17 mouse cellular contexts compared by ENCODE assay signal in the genomic region with DNA sequence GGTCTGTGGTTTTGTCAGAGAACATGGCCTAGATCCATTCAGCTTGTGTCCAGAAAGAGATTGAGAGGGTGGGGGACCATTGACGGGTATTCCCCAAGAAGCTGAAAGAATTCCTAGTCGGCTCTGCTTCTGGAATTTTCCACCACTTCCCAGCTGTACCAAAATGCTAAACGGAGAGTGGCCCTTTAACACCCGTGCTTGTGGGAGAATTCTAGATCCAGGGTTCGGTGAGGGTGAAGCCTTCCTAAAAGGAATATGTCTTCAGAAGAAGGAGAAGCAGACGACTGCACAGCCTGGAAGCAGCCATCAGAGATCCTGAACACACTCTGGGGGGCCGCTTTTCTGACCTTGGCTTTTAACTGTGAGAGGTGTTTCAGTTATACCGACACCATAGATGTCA. TPM values are rescaled to one million over a fixed set of nuclear protein-coding genes. Genes with fewer than 3 reads are reported as not detected.
"Had no signal": no experiment of that assay in that cellular context is flagged by ENCODE, and none has a peak within 500 bp of the region (broad histone marks: within the 10 kb centered on the region; RNA-seq: fewer than 3 reads in every experiment).

No protein-coding gene starts in this region.

- H3K27ac ChIP-seq: neural tube, embryonic 13.5 days; neural tube, embryonic 15.5 days; stomach, embryonic 15.5 days; stomach, postnatal 0 days had no signal

- H3K36me3 ChIP-seq: neural tube, embryonic 13.5 days; neural tube, embryonic 15.5 days; stomach, embryonic 15.5 days had no signal

- H3K27me3 ChIP-seq: neural tube, embryonic 13.5 days; neural tube, embryonic 15.5 days; stomach, embryonic 15.5 days had no signal

- H3K9ac ChIP-seq: neural tube, embryonic 13.5 days; neural tube, embryonic 15.5 days; stomach, embryonic 15.5 days had no signal

- H3K4me1 ChIP-seq: neural tube, embryonic 13.5 days; neural tube, embryonic 15.5 days; stomach, embryonic 15.5 days had no signal

- DNase-seq: retina, postnatal 1 day; right cerebral cortex, adult 18-20 months; right cerebral cortex, postnatal 14 days; right cerebral cortex, postnatal 25 days; right cerebral cortex, postnatal 4 days; spleen, adult 18-20 months; thymus, adult 18-20 months; thymus, adult 2 months; thymus, postnatal 14 days; thymus, postnatal 25 days; thymus, postnatal 36 days; thymus, postnatal 4 days had no signal

- H3K9me3 ChIP-seq: neural tube, embryonic 13.5 days; neural tube, embryonic 15.5 days; stomach, embryonic 15.5 days had no signal

- H3K4me3 ChIP-seq: neural tube, embryonic 13.5 days; neural tube, embryonic 15.5 days; stomach, embryonic 15.5 days had no signal

- H3K4me2 ChIP-seq: neural tube, embryonic 13.5 days; neural tube, embryonic 15.5 days; stomach, embryonic 15.5 days had no signal

RNA-seq across cellular contexts. Expression of a gene that starts 11.8 kb away (rescaled TPM):
- total RNA-seq: neutrophil, adult 5-6 weeks had no signal
